Mouse (Mus musculus): ENCODE measurements around the gene Adssl1. TPM values are rescaled to one million over a fixed set of nuclear protein-coding genes. Genes with fewer than 3 reads are reported as not detected.
A peak's percentile ranks its signal among the peaks of the same experiment; 100 is the strongest.

Adssl1 gene
- total RNA-seq, 2 experiments from 2014 or later = 119 to 129 TPM

GRCm38 (mm10) chr12:112671891-112672290, 52.0 kb downstream of the Adssl1 start:
- intact Hi-C loops (cut with DNase I) = no loop called here

GRCm38 (mm10) chr12:112672744-112673575, 53.1 kb downstream of the Adssl1 start:
- peak; percentile 53 to 61 for DNase-seq
- intact Hi-C loops (cut with DNase I) = no loop called here

More at GRCm38 (mm10) chr12:112671891-112672290, 52.0 kb downstream of the Adssl1 start:
- DNase-seq = no peak

DNA sequence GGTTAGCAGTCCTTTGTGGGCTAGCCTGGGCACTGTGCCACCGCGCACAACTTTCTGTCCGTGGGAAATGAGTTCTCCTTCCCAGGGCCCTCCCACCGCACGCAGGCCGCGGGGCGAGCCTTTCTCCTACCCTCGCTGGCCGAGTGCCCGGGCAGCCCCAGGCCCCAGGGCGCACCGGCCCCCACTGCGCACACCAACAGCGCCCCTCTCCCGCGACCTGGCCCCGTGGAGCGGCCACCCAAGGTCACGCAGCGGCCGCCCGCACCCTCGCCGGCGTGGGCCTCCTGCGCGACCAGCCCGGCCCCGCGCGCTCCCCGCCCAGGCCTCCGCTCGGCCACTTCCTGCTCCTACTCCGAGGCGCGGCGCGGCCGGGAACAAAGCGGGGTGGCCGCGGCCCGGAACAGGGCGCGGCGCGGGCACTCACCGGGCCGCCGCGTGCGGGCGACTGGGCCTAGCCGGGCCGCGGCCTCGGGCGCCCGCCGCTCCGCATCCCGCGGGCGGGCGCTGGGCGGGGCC, 53.8 kb downstream of the Adssl1 start:
- intact Hi-C loops (cut with DNase I) = loop anchor here (2.0 kb wide), 1 partner anchor 15 kb away; no protein-coding TSS in a partner anchor
- peak; percentile 65 to 66 for DNase-seq

DNA sequence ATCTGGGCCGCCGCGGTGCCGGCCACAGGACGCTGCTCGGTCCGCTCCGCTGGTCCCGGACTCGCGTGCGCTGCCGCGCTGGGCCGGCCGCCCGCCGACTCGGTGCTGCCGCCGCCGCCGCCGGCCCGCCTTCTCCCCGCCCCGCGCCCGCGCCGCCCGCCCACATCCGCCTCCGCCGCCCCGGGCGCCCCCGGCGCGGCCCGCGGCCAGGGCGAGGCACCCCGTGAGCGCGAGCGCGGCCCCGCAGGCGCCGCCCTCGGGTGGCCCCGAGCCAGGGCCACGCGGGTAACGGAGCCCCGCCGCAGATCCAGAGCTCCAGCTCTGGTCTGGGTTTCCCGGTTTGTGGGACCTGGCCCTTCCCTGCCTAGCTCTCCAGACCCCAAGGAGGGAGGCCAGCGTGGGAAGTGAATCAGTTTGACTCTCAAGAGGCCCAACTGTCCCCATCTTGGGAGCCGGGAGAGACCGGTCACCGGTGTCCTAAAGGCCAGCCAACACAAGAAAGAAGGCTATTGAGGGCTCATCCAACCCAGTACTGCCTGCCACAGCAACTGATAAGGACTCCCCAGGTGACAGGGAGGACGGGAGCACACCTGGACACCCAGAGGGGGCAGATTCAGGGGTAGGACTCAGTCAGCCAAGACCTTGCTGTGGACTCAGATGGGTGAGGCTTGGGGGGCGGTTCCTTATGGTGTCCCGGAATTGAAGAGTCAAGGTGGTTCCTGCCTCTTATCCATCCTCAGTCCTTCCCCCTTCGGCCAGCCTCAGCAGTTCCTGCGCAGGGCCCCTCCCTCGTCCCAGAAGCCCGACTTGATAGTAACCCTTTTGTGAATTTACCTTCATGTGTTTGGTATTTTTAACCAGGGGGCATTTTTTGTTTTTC, 54.5 kb downstream of the Adssl1 start, which contains the start of gene Akt1:
Akt1 (minus strand) TSS at position 753 of the 880 bp plus-strand sequence.
- peak; percentile 68 to 85 for DNase-seq
- intact Hi-C loops (cut with DNase I) = loop anchor here (2.0 kb wide), 1 partner anchor 16 kb away; no protein-coding TSS in a partner anchor

DNA sequence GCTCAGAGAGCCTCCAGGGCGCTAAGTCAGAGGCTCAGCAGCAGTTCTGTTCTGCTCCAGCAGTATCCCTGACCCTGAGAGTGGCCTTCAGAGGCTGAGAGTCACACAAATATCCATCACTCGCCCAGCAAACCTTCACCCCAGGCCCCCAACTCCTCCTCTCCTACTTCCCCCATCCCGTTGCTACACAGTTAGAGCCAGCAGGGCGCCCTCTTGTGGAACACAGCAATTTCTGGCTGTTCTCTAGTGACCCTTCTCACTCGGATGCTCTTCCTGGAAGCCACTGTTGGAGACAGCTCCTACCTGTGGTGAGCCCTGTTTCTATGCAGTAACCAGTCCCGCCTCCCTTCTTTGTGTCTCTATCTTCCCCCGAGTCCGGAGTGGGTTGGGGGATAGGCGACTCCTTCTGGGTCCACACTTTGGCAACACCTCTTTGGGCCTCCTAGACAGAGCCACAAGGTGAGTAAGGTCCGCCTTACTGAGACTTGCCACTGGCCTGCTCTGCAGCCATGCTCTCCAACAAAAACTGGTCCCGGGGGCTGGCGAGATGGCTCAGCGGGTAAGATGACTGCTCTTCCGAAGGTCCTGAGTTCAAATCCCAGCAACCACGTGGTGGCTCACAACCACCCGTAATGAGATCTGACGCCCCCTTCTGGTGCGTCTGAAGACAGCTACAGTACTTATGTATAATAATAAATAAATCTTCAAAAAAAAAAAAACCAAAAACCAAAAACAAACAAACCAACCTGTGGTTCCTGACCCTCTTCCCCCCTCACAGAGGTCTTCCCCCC, 55.6 kb downstream of the Adssl1 start:
- intact Hi-C loops (cut with DNase I) = loop anchor here (2.0 kb wide), 1 partner anchor 17 kb away; no protein-coding TSS in a partner anchor
- peak; percentile 87 to 91 for DNase-seq

DNA sequence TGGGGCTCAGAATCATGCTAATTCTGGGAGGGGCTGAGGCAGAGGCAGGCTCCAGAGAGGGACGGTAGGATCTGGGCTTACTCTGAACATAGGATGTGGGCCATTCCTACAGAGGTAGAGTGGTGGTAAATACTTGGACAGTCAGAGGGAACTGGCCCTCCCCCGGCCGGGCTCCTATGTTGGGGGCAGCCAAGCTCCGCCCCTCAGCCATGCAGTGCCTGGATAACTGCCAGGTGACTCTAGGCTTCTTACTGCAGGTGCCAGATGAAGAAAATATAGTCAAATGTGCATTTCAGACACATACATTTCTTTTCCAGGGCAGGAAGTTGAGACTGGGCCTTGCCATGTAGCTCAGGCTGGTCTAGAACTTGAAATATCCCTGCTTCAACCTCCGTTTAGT, 57.2 kb downstream of the Adssl1 start:
- intact Hi-C loops (cut with DNase I) = no loop called here
- no peak for DNase-seq

DNA sequence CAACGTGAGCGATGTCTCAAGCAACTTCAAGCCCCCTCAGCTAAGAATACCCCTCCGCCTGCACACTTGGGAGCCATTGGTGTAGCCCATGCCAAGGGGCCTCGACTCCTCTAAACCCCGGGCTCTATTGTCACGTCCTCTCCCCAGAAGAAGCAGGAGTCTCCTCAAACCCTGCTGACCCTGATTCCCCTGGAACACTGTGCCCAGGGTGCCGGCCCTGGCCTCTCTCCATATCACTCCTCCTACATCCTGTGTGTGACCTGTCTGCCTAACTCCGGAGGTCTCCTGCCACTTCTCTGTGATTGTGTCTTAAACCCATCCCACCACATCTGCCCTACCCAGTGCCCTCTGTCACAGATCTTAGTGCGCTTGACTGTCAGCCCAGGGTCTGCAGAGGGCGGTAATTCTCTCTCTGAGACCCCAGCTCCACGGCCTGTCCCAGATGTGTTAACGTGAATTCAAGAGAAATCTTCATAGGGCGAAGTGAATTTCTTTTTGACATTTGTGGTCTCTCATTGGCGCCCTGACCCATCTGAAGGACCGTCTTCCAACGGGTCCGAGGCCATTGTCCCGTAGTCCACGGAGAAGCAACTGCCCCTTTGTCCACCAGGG, 58.2 kb downstream of the Adssl1 start:
- intact Hi-C loops (cut with DNase I) = loop anchor here (2.0 kb wide), 1 partner anchor 15 kb away; no protein-coding TSS in a partner anchor

GRCm38 (mm10) chr12:112678555-112679026, 58.7 kb downstream of the Adssl1 start, which contains the start of gene Zbtb42:
Gene Zbtb42 (plus strand): TSS chr12:112678828.
- intact Hi-C loops (cut with DNase I) = loop anchor here (2.0 kb wide), 1 partner anchor 14 kb away; no protein-coding TSS in a partner anchor
- peak; percentile 81 to 84 for DNase-seq

More for the DNA sequence above, 58.2 kb downstream of the Adssl1 start:
- no peak for DNase-seq

DNA sequence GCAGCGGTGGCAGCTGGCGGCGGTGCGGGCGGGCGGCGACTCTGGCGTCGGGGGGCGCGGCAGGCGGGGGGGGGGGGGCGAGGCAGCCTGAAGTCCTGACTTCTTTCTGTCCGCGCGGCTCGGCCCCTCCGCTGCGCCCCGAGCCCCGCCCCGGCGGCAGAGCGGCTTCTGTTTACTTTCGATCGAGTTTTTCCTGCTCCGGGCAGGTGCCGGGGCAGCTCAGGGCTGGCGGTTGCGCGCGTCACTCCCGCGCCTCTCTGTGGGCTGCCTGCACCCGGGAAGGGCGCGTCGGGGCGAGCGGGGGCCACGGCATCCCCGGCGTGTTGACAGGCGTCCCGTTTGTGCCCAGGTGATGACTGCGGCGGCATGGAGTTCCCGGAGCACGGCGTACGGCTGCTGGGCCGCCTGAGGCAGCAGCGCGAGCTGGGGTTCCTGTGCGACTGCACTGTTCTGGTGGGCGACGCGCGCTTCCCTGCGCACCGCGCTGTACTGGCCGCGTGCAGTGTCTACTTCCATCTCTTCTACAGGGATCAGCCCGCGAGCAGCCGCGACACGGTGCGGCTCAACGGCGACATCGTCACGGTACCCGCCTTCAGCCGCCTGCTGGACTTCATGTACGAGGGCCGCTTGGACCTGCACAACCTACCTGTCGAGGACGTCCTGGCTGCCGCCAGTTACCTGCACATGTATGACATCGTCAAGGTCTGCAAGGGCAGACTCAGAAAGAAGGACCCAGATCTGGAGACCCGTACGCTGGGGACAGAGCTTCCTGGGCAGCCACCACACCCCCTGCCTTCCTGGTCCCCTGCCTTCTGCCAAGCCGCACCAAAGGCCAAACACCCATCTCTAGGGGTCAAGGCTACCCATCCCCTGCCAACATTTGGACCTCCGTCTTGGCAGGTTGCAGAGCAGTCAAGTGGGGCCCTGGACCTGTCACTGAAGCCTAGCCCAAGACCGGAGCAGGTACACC, 59.5 kb downstream of the Adssl1 start:
- peak; percentile 34 to 52 for DNase-seq
- intact Hi-C loops (cut with DNase I) = loop anchor here (2.0 kb wide), 1 partner anchor 13 kb away; no protein-coding TSS in a partner anchor

DNA sequence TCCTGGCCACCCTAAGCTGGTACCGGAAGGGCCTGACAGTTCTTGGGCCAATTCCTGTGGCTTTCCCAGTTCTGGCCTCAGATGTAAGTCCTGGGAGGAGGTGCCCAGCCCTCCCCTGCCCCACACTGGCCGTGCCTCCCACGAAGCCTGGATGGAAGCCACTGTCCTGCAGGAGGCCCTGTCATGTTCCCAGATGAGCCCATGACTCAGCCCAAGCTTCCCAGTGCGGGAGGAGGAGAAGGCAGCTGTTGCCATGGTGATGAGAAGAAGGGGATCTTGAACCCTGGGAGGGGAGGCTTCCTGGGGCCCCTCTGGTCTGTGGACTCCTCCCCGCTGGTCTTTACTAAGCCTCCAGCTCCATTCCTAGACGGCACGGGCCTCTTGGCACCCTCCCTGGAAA, 63.5 kb downstream of the Adssl1 start:
- DNase-seq = no peak
- intact Hi-C loops (cut with DNase I) = no loop called here

DNA sequence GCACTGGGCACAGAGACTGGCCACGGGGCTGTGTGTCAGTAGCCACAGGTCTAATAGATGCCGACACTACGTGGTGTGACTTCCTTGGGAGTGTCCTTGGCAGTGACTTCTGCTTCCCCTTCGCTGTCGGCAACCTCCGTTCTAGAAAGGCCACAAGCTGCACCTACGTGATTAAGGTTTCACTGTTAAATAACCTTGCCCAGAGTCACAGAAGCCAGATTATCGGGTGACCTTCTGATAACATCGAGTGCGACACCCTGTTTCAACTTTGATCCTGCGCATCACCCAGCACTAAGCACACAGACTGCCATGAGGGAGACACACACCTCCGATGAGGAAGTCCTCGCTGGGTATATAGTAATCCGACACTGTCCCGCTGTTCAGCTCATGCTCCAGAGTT, 68.6 kb downstream of the Adssl1 start:
- DNase-seq = no peak
- intact Hi-C loops (cut with DNase I) = no loop called here

Small RNA genes within 50 kb of the gene (microRNA-seq; reads per million reads assigned to microRNA genes)
- 0.81 to 1.9 reads per million in 2 experiments for gene Mir6939

Other genes with a start within 250 kb of the Adssl1 start
- 10 to 100 TPM; 15.7 to 20.7 TPM for gene A530016L24Rik, start 130.6 kb upstream of the Adssl1 start, total RNA-seq (2021)
- gene Tmem179, start 103.3 kb upstream of the Adssl1 start, total RNA-seq (2021) = not detected
- 10 to 100 TPM; 19.8 to 21.5 TPM for gene Inf2, start 31.3 kb upstream of the Adssl1 start, total RNA-seq (2021)
- gene Siva1, start 24.6 kb downstream of the Adssl1 start, total RNA-seq (2021) = 10 to 100 TPM; 25.4 to 30.9 TPM
- 100 to 1,000 TPM; 217 to 237 TPM for gene Akt1, start 54.8 kb downstream of the Adssl1 start, total RNA-seq (2021)
- gene Zbtb42, start 58.8 kb downstream of the Adssl1 start, total RNA-seq (2021) = 1 to 10 TPM; 5.8 to 7.2 TPM
- 1 to 10 TPM; 8.6 to 9.9 TPM for gene Cep170b, start 100.4 kb downstream of the Adssl1 start, total RNA-seq (2021)
- gene Pld4, start 140.6 kb downstream of the Adssl1 start, total RNA-seq (2021) = 1 to 10 TPM; 6.3 to 8.0 TPM
- gene Ahnak2, start 182.6 kb downstream of the Adssl1 start, total RNA-seq (2021) = 10 to 100 TPM; 14.5 to 19.5 TPM
- 1 to 10 TPM; 1.9 to 2.2 TPM for gene Clba1, start 188.9 kb downstream of the Adssl1 start, total RNA-seq (2021)
- 10 to 100 TPM in 1 of 2 experiments, 1 to 10 TPM in 1; 7.8 to 12.1 TPM for gene Cdca4, start 209.4 kb downstream of the Adssl1 start, total RNA-seq (2021)
- 1 to 10 TPM in 1 of 2 experiments, under 1 TPM in 1; 0.22 to 2.0 TPM for gene Gpr132, start 248.2 kb downstream of the Adssl1 start, total RNA-seq (2021)

All from heart, postnatal 14 days (tissue).